Comparison of ENCODE assay signal across 8 mouse cellular contexts in genomic region chr10:81285694-81286450, GRCm38 (mm10). TPM values are rescaled to one million over a fixed set of nuclear protein-coding genes. Genes with fewer than 3 reads are reported as not detected.
A peak's percentile ranks its signal among the peaks of the same experiment; 100 is the strongest.
DNase-seq lines count a peak whose midpoint lies in the region; ATAC-seq and TF ChIP-seq lines count a peak whose summit lies in the region.

No protein-coding gene starts in this region.

- ATAC-seq in granulocyte monocyte progenitor cell, adult 5-6 weeks (replicated peaks; ENCODE audit: poor library complexity, severe bottlenecking) = peak; percentile 88
- peak; percentile 63 for ATAC-seq in intestine, embryonic 16.5 days
- ATAC-seq in limb, embryonic 14.5 days (ENCODE audit: low FRiP score, low read depth) = peak; percentile 84
- ATAC-seq in midbrain, embryonic 15.5 days (replicated peaks) = peak; percentile 75

- peaks cover 14% of the 10 kb centered on the region for H3K4me1 ChIP-seq in intestine, embryonic 16.5 days (ENCODE audit: control insufficient read depth, insufficient read depth, low read length)
- H3K4me1 ChIP-seq in limb, embryonic 14.5 days (ENCODE audit: control insufficient read depth, insufficient read depth, low read length) = peaks cover 7% of the 10 kb centered on the region
- H3K4me1 ChIP-seq in midbrain, embryonic 15.5 days = peaks cover 16% of the 10 kb centered on the region

- H3K27ac ChIP-seq in intestine, embryonic 16.5 days (ENCODE audit: low read length) = peak overlapping the region; percentile 85
- H3K27ac ChIP-seq in limb, embryonic 14.5 days (replicated peaks; ENCODE audit: low read depth, low read length) = no peak overlapping the region
- H3K27ac ChIP-seq in midbrain, embryonic 15.5 days = no peak overlapping the region

- H3K4me2 ChIP-seq in intestine, embryonic 16.5 days (ENCODE audit: low read depth, low read length) = peak overlapping the region; percentile 79
- peak overlapping the region; percentile 66 for H3K4me2 ChIP-seq in limb, embryonic 14.5 days (replicated peaks; ENCODE audit: low read depth, low read length, severe bottlenecking)
- peak overlapping the region; percentile 93 for H3K4me2 ChIP-seq in midbrain, embryonic 15.5 days

- peak overlapping the region; percentile 66 for H3K4me3 ChIP-seq in intestine, embryonic 16.5 days (ENCODE audit: low read length)
- peak overlapping the region; percentile 41 for H3K4me3 ChIP-seq in limb, embryonic 14.5 days (replicated peaks; ENCODE audit: low read length)
- H3K4me3 ChIP-seq in midbrain, embryonic 15.5 days = peak overlapping the region; percentile 51

- H3K9ac ChIP-seq in intestine, embryonic 16.5 days (ENCODE audit: low read depth, low read length) = peak overlapping the region; percentile 76
- peak overlapping the region; percentile 38; the same call in 1 of the 2 replicates for H3K9ac ChIP-seq in limb, embryonic 14.5 days (ENCODE audit: low read depth, low read length, severe bottlenecking)
- peak overlapping the region; percentile 61 for H3K9ac ChIP-seq in midbrain, embryonic 15.5 days

- H3K9me3 ChIP-seq in intestine, embryonic 16.5 days (ENCODE audit: control insufficient read depth, low read length) = no peaks in the 10 kb centered on the region
- H3K9me3 ChIP-seq in limb, embryonic 14.5 days (ENCODE audit: control insufficient read depth, low read length) = no peaks in the 10 kb centered on the region
- no peaks in the 10 kb centered on the region for H3K9me3 ChIP-seq in midbrain, embryonic 15.5 days

- 2% methylated on average over 51 of the region's 54 CpGs for WGBS in intestine, embryonic 16.5 days
- WGBS in limb, embryonic 14.5 days = 2% methylated on average over 50 of the region's 54 CpGs
- WGBS in midbrain, embryonic 15.5 days = 2% methylated on average over 54 of the region's 54 CpGs

- peaks cover 4% of the 10 kb centered on the region; the same call in 1 of the 2 replicates for H3K36me3 ChIP-seq in intestine, embryonic 16.5 days (ENCODE audit: control insufficient read depth, insufficient read depth, low read length)
- H3K36me3 ChIP-seq in limb, embryonic 14.5 days (ENCODE audit: control insufficient read depth, insufficient read depth, low read length) = no peaks in the 10 kb centered on the region
- no peaks in the 10 kb centered on the region for H3K36me3 ChIP-seq in midbrain, embryonic 15.5 days (replicated peaks)

- peak; percentile 82 to 88 for DNase-seq in left cerebral cortex, adult 18-20 months (ENCODE audit: low spot score in 2 of 2)
- no peak for DNase-seq in left cerebral cortex, adult 11 months (ENCODE audit: low spot score)
- DNase-seq in embryo, embryonic 10.5 days (ENCODE audit: low spot score) = peak; percentile 94
- DNase-seq in limb, embryonic 14.5 days (ENCODE audit: low spot score) = peak; percentile 88
- DNase-seq in spleen, adult 18-20 months = peak; percentile 89 to 97

- H3K27me3 ChIP-seq in intestine, embryonic 16.5 days (replicated peaks; ENCODE audit: control insufficient read depth, insufficient read depth, low read length) = peaks cover 10% of the 10 kb centered on the region; the same call in 1 of the 2 replicates
- peaks cover 39% of the 10 kb centered on the region for H3K27me3 ChIP-seq in limb, embryonic 14.5 days (ENCODE audit: control insufficient read depth, insufficient read depth, low read length)
- peaks cover 14% of the 10 kb centered on the region for H3K27me3 ChIP-seq in midbrain, embryonic 15.5 days (replicated peaks)

- no peak for TF ChIP-seq POLR2A in limb, embryonic 14.5 days (IDR thresholded peaks at IDR 0.05; ENCODE audit: borderline replicate concordance, extremely low read depth, insufficient read depth, insufficient read length)

RNA-seq across cellular contexts. Expression of gene Tjp3, which starts 5.5 kb away (rescaled TPM):
- under 1 TPM; 0.16 to 0.23 TPM for total RNA-seq in left cerebral cortex, adult 18-20 months (2021)
- 1.0 and 8.4 TPM in 2 replicates for total RNA-seq in granulocyte monocyte progenitor cell, adult 5-6 weeks (2014; fragmentation: Nextera tagmentation)
- 1.3 and 6.2 TPM in 2 replicates for total RNA-seq in granulocyte monocyte progenitor cell, adult 5-6 weeks (2017)
- polyA plus RNA-seq in intestine, embryonic 16.5 days (2015; fragmentation: Nextera tagmentation; extraction: Ambion mirVana) = 53.2 and 56.6 TPM in 2 replicates
- 2.8 and 3.5 TPM in 2 replicates for polyA plus RNA-seq in limb, embryonic 14.5 days (2012; rRNA removed)
- 5.2 and 6.4 TPM in 2 replicates for polyA plus RNA-seq in limb, embryonic 14.5 days (2014; fragmentation: Nextera tagmentation; extraction: Ambion mirVana)
- 6.9 and 8.0 TPM in 2 replicates for polyA plus RNA-seq in midbrain, embryonic 15.5 days (2015; fragmentation: Nextera tagmentation; extraction: Ambion mirVana)

RNA-seq across cellular contexts. Expression of gene Pip5k1c, which starts 6.9 kb away (rescaled TPM):
- 100 to 1,000 TPM; 415 to 417 TPM for total RNA-seq in left cerebral cortex, adult 18-20 months (2021)
- total RNA-seq in granulocyte monocyte progenitor cell, adult 5-6 weeks (2014; fragmentation: Nextera tagmentation) = 32.4 and 42.7 TPM in 2 replicates
- 24.7 and 32.7 TPM in 2 replicates for total RNA-seq in granulocyte monocyte progenitor cell, adult 5-6 weeks (2017)
- 35.4 and 40.5 TPM in 2 replicates for polyA plus RNA-seq in intestine, embryonic 16.5 days (2015; fragmentation: Nextera tagmentation; extraction: Ambion mirVana)
- polyA plus RNA-seq in limb, embryonic 14.5 days (2012; rRNA removed) = 70.4 and 93.4 TPM in 2 replicates
- polyA plus RNA-seq in limb, embryonic 14.5 days (2014; fragmentation: Nextera tagmentation; extraction: Ambion mirVana) = 53.0 and 60.4 TPM in 2 replicates
- polyA plus RNA-seq in midbrain, embryonic 15.5 days (2015; fragmentation: Nextera tagmentation; extraction: Ambion mirVana) = 154 and 159 TPM in 2 replicates

RNA-seq across cellular contexts. Expression of gene Apba3, which starts 19.1 kb away (rescaled TPM):
- total RNA-seq in left cerebral cortex, adult 18-20 months (2021) = 10 to 100 TPM; 36.7 to 42.7 TPM
- 19.7 and 29.1 TPM in 2 replicates for total RNA-seq in granulocyte monocyte progenitor cell, adult 5-6 weeks (2014; fragmentation: Nextera tagmentation)
- total RNA-seq in granulocyte monocyte progenitor cell, adult 5-6 weeks (2017) = 14.2 and 19.9 TPM in 2 replicates
- polyA plus RNA-seq in intestine, embryonic 16.5 days (2015; fragmentation: Nextera tagmentation; extraction: Ambion mirVana) = 72.2 and 83.1 TPM in 2 replicates
- polyA plus RNA-seq in limb, embryonic 14.5 days (2012; rRNA removed) = 77.9 and 102 TPM in 2 replicates
- polyA plus RNA-seq in limb, embryonic 14.5 days (2014; fragmentation: Nextera tagmentation; extraction: Ambion mirVana) = 58.2 and 59.2 TPM in 2 replicates
- polyA plus RNA-seq in midbrain, embryonic 15.5 days (2015; fragmentation: Nextera tagmentation; extraction: Ambion mirVana) = 36.4 and 38.5 TPM in 2 replicates

RNA-seq across cellular contexts. Expression of gene Mrpl54, which starts 19.1 kb away (rescaled TPM):
- 10 to 100 TPM; 38.8 to 43.5 TPM for total RNA-seq in left cerebral cortex, adult 18-20 months (2021)
- 94.0 and 105 TPM in 2 replicates for total RNA-seq in granulocyte monocyte progenitor cell, adult 5-6 weeks (2014; fragmentation: Nextera tagmentation)
- total RNA-seq in granulocyte monocyte progenitor cell, adult 5-6 weeks (2017) = 161 and 185 TPM in 2 replicates
- polyA plus RNA-seq in intestine, embryonic 16.5 days (2015; fragmentation: Nextera tagmentation; extraction: Ambion mirVana) = 240 and 249 TPM in 2 replicates
- polyA plus RNA-seq in limb, embryonic 14.5 days (2012; rRNA removed) = 93.0 and 124 TPM in 2 replicates
- polyA plus RNA-seq in limb, embryonic 14.5 days (2014; fragmentation: Nextera tagmentation; extraction: Ambion mirVana) = 200 and 202 TPM in 2 replicates
- polyA plus RNA-seq in midbrain, embryonic 15.5 days (2015; fragmentation: Nextera tagmentation; extraction: Ambion mirVana) = 124 and 126 TPM in 2 replicates

RNA-seq across cellular contexts. Expression of gene Matk, which starts 33.1 kb away (rescaled TPM):
- 100 to 1,000 TPM; 187 to 195 TPM for total RNA-seq in left cerebral cortex, adult 18-20 months (2021)
- 16.8 and 35.6 TPM in 2 replicates for total RNA-seq in granulocyte monocyte progenitor cell, adult 5-6 weeks (2014; fragmentation: Nextera tagmentation)
- total RNA-seq in granulocyte monocyte progenitor cell, adult 5-6 weeks (2017) = 39.1 and 43.9 TPM in 2 replicates
- 2.0 and 2.3 TPM in 2 replicates for polyA plus RNA-seq in intestine, embryonic 16.5 days (2015; fragmentation: Nextera tagmentation; extraction: Ambion mirVana)
- 9.9 and 10.6 TPM in 2 replicates for polyA plus RNA-seq in limb, embryonic 14.5 days (2012; rRNA removed)
- polyA plus RNA-seq in limb, embryonic 14.5 days (2014; fragmentation: Nextera tagmentation; extraction: Ambion mirVana) = 5.9 and 6.8 TPM in 2 replicates
- 37.2 and 40.1 TPM in 2 replicates for polyA plus RNA-seq in midbrain, embryonic 15.5 days (2015; fragmentation: Nextera tagmentation; extraction: Ambion mirVana)
